Mouse (Mus musculus): ENCODE results near the gene Sema6d. TPM values are rescaled to one million over a fixed set of nuclear protein-coding genes. Genes with fewer than 3 reads are reported as not detected.

The Sema6d gene
- polyA plus RNA-seq, 1 experiment from 2014 or later: 24.1 TPM

GRCm38 (mm10) chr2:124461378-124461851 lies 371.6 kb downstream of the Sema6d start:
- Histone ChIP-seq H3K27ac (no peak overlapping the region), H3K9me3 (replicated peaks) (no peaks in the 10 kb centered on the region), H3K27me3 (no peaks in the 10 kb centered on the region), H3K36me3 (ENCODE audit: poor library complexity, severe bottlenecking) (no peaks in the 10 kb centered on the region), H3K4me2 (no peak overlapping the region), H3K9ac (no peak overlapping the region), H3K4me1 (peaks cover 16% of the 10 kb centered on the region), H3K4me3 (no peak overlapping the region)
- 52% methylated on average over 3 of the region's 3 CpGs for WGBS
- no peak for ATAC-seq

GRCm38 (mm10) chr2:124465004-124465946 lies 375.5 kb downstream of the Sema6d start:
- no peak overlapping the region for H3K9ac ChIP-seq
- H3K27me3 ChIP-seq: no peaks in the 10 kb centered on the region
- ATAC-seq: peak; percentile 8; the same call in 1 of the 2 replicates
- H3K9me3 ChIP-seq (replicated peaks): no peaks in the 10 kb centered on the region
- H3K4me3 ChIP-seq: no peak overlapping the region
- no peak overlapping the region for H3K27ac ChIP-seq
- H3K4me2 ChIP-seq: 0 out of 2 replicates have a peak overlapping the region, but pooled peaks have one; percentile 15
- WGBS: 21% methylated on average over 8 of the region's 8 CpGs
- H3K4me1 ChIP-seq: peaks cover 22% of the 10 kb centered on the region
- H3K36me3 ChIP-seq (ENCODE audit: poor library complexity, severe bottlenecking): no peaks in the 10 kb centered on the region

GRCm38 (mm10) chr2:124467429-124467828 lies 377.7 kb downstream of the Sema6d start:
- Histone ChIP-seq H3K27ac (no peak overlapping the region), H3K9me3 (replicated peaks) (no peaks in the 10 kb centered on the region), H3K4me3 (no peak overlapping the region), H3K36me3 (ENCODE audit: poor library complexity, severe bottlenecking) (no peaks in the 10 kb centered on the region), H3K4me2 (no peak overlapping the region), H3K27me3 (no peaks in the 10 kb centered on the region), H3K4me1 (peaks cover 39% of the 10 kb centered on the region), H3K9ac (no peak overlapping the region)
- 86% methylated on average over 1 of the region's 1 CpGs for WGBS
- ATAC-seq: no peak

GRCm38 (mm10) chr2:124470346-124471042 lies 380.7 kb downstream of the Sema6d start:
- no peaks in the 10 kb centered on the region for H3K36me3 ChIP-seq (ENCODE audit: poor library complexity, severe bottlenecking)
- no peaks in the 10 kb centered on the region for H3K27me3 ChIP-seq
- H3K4me2 ChIP-seq: no peak overlapping the region
- H3K9me3 ChIP-seq (replicated peaks): no peaks in the 10 kb centered on the region
- H3K9ac ChIP-seq: no peak overlapping the region
- H3K27ac ChIP-seq: peak overlapping the region; percentile 66
- 30% methylated on average over 10 of the region's 10 CpGs for WGBS
- H3K4me3 ChIP-seq: no peak overlapping the region
- peaks cover 40% of the 10 kb centered on the region for H3K4me1 ChIP-seq
- ATAC-seq: peak; percentile 84

GRCm38 (mm10) chr2:124472674-124473507 lies 383.1 kb downstream of the Sema6d start:
- H3K27me3 ChIP-seq: no peaks in the 10 kb centered on the region
- no peak overlapping the region for H3K4me2 ChIP-seq
- H3K27ac ChIP-seq: no peak overlapping the region
- H3K4me1 ChIP-seq: peaks cover 34% of the 10 kb centered on the region
- WGBS: 53% methylated on average over 6 of the region's 6 CpGs
- H3K9ac ChIP-seq: no peak overlapping the region
- ATAC-seq: no peak
- H3K9me3 ChIP-seq (replicated peaks): no peaks in the 10 kb centered on the region
- H3K4me3 ChIP-seq: no peak overlapping the region
- H3K36me3 ChIP-seq (ENCODE audit: poor library complexity, severe bottlenecking): no peaks in the 10 kb centered on the region

- Histone ChIP-seq H3K9me3 (replicated peaks) (no peaks in the 10 kb centered on the region), H3K4me1 (peaks cover 7% of the 10 kb centered on the region), H3K27me3 (no peaks in the 10 kb centered on the region), H3K27ac (no peak overlapping the region), H3K9ac (no peak overlapping the region), H3K4me3 (no peak overlapping the region), H3K4me2 (no peak overlapping the region), H3K36me3 (ENCODE audit: poor library complexity, severe bottlenecking) (no peaks in the 10 kb centered on the region)
- no peak for ATAC-seq
These were observed 388.1 kb downstream of the Sema6d start for GRCm38 (mm10) chr2:124477904-124478303.

GRCm38 (mm10) chr2:124478526-124478925 lies 388.8 kb downstream of the Sema6d start:
- Histone ChIP-seq H3K27ac (no peak overlapping the region), H3K9ac (no peak overlapping the region), H3K4me3 (no peak overlapping the region), H3K36me3 (ENCODE audit: poor library complexity, severe bottlenecking) (no peaks in the 10 kb centered on the region), H3K27me3 (no peaks in the 10 kb centered on the region), H3K4me2 (no peak overlapping the region), H3K9me3 (replicated peaks) (no peaks in the 10 kb centered on the region), H3K4me1 (peaks cover under 1% of the 10 kb centered on the region; the same call in 1 of the 2 replicates)
- WGBS: 92% methylated on average over 4 of the region's 4 CpGs
- ATAC-seq: no peak

GRCm38 (mm10) chr2:124485761-124486160 lies 396.0 kb downstream of the Sema6d start:
- no peak for ATAC-seq
- no peak overlapping the region for H3K4me3 ChIP-seq
- H3K4me2 ChIP-seq: no peak overlapping the region
- peaks cover 10% of the 10 kb centered on the region for H3K4me1 ChIP-seq
- H3K9me3 ChIP-seq (replicated peaks): no peaks in the 10 kb centered on the region
- no peak overlapping the region for H3K27ac ChIP-seq
- 94% methylated on average over 1 of the region's 1 CpGs for WGBS
- H3K27me3 ChIP-seq: no peaks in the 10 kb centered on the region
- no peak overlapping the region for H3K9ac ChIP-seq
- no peaks in the 10 kb centered on the region for H3K36me3 ChIP-seq (ENCODE audit: poor library complexity, severe bottlenecking)

GRCm38 (mm10) chr2:124490010-124490801 lies 400.4 kb downstream of the Sema6d start:
- H3K27ac ChIP-seq: peak overlapping the region; percentile 77
- H3K4me2 ChIP-seq: no peak overlapping the region
- H3K9me3 ChIP-seq (replicated peaks): no peaks in the 10 kb centered on the region
- H3K4me1 ChIP-seq: peaks cover 21% of the 10 kb centered on the region
- H3K9ac ChIP-seq: no peak overlapping the region
- H3K36me3 ChIP-seq (ENCODE audit: poor library complexity, severe bottlenecking): no peaks in the 10 kb centered on the region
- H3K27me3 ChIP-seq: no peaks in the 10 kb centered on the region
- peak; percentile 95 for ATAC-seq
- H3K4me3 ChIP-seq: no peak overlapping the region
- WGBS: 28% methylated on average over 12 of the region's 12 CpGs

- Histone ChIP-seq H3K27ac (no peak overlapping the region), H3K9ac (no peak overlapping the region), H3K36me3 (ENCODE audit: poor library complexity, severe bottlenecking) (no peaks in the 10 kb centered on the region), H3K9me3 (replicated peaks) (no peaks in the 10 kb centered on the region), H3K4me1 (peaks cover 11% of the 10 kb centered on the region), H3K4me3 (no peak overlapping the region), H3K27me3 (no peaks in the 10 kb centered on the region), H3K4me2 (no peak overlapping the region)
- ATAC-seq: no peak
- 74% methylated on average over 1 of the region's 1 CpGs for WGBS
These were observed 406.0 kb downstream of the Sema6d start for GRCm38 (mm10) chr2:124495751-124496150.

- Histone ChIP-seq H3K36me3 (ENCODE audit: poor library complexity, severe bottlenecking) (no peaks in the 10 kb centered on the region), H3K27me3 (no peaks in the 10 kb centered on the region), H3K27ac (no peak overlapping the region), H3K9me3 (replicated peaks) (no peaks in the 10 kb centered on the region), H3K4me3 (no peak overlapping the region), H3K4me1 (no peaks in the 10 kb centered on the region), H3K4me2 (no peak overlapping the region), H3K9ac (no peak overlapping the region)
- WGBS: 78% methylated on average over 1 of the region's 1 CpGs
- no peak for ATAC-seq
These were observed 409.9 kb downstream of the Sema6d start for GRCm38 (mm10) chr2:124499670-124500069.

Measured in forebrain, embryonic 13.5 days (tissue).